Mouse (Mus musculus) retina, postnatal 7 days (tissue): ENCODE data around the gene Als2cl.

ENCODE experiments used
- DNase-seq: peaks from one replicate; pipeline ENCODE4 v3.0.0-alpha.2; 2012; ENCODE audit warnings: low read depth, low spot score

The Als2cl gene

DNA sequence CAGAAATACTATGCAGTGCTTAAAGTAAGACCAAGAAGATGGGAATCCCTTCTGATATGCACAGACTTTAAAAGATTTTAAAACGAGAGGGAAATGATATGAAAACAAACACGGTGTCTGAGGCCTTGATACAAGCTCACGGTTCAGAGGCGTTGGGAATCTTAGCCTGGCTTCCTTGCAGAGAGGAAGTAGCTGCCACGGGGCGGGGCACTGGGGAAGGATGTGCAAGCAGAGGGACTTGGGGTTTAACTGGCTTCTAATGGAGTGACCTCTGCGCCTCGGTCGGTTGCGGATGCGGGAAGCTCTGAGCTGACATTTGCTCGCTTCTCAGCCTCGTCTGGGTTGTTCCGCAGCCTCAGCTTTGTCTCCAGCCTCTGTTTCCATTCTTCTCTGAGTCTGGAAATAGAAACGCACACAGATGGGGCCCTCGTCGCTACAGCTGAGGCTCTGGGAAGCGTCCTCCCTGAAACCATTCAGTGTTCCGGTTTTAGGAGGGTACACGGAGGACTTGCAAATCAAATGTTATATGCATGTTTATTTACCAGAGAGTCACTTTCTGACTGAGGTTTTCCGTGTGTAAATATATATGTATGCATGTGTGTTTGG is 35.1 kb downstream of the Als2cl start:
- no peak for DNase-seq

DNA sequence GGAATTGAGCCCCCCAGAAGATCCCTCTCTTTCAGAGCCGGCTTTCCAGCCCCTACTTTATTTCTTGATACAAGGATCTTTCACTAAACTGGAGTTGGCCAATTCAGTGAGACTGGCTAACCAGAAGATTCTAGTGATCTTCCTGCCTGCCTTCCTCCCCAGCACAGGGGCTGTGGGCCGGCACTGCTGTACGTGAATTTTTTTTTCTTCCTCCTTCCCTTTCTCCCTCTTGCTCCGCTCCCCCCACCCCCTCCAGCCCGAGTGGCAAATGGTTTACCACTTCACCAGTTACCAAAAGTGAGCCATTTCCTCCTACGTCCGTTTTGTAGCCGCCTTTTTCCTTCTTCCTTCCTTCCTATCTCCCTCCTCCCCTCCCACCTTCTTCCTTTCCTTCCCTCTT is 35.8 kb downstream of the Als2cl start:
- no peak for DNase-seq

GRCm38 (mm10) chr9:110916786-110917185 is 37.1 kb downstream of the Als2cl start, which contains the start of gene Fam240a:
TSS of gene Fam240a (minus strand) at chr9:110916861.
- no peak for DNase-seq

- DNase-seq, result no peak
Measured at GRCm38 (mm10) chr9:110920665-110921419, 41.2 kb downstream of the Als2cl start.

GRCm38 (mm10) chr9:110922759-110923158 is 43.1 kb downstream of the Als2cl start:
- DNase-seq, result peak; percentile 49

DNA sequence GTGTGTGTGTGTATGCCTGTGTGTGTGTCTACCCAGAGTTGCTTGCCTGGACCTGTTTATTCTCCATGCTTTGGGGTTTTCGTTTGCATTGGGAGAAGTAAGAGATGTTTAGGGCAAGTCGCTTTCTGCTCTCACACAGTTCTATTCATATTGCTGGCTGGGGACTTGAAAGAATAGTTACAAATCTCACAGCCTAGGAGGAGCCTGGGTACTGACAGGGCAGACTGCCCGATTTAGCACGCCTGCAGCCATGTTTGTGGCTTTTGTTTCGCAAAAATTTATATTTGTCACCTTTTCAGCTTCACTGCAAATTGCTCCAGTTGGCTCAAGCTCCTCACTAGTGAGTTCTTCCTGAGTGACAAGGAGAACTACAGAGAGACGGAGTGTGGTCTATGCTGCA is 51.9 kb downstream of the Als2cl start:
- no peak for DNase-seq

DNA sequence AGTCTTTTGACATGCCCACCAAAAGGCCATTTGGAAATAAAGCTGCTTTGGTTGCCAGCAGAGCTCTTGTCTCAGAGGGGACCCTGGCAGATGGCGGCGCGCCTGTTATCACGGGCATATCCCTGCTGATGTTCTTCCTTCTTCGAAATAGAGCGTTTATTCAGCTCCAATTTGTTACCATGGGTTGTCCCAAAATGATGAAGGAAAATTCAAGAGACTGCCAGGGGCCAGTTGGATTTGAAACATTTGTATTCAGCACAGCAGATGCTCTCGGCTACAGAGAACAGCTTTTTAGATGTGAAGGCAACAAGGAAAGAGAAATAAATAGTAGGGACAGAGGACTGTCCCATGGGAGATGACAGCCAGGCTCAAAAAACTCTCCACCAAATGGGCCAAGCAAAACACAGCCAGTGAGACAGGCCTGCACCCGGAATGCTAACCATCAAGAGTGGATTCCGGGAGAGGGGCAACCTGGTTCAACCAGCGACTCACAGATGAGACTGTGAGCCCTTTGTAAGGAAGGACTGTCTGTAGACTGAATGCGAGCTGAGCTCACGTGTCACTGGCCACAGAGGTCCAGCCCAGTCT is 54.3 kb downstream of the Als2cl start:
- no peak for DNase-seq

DNA sequence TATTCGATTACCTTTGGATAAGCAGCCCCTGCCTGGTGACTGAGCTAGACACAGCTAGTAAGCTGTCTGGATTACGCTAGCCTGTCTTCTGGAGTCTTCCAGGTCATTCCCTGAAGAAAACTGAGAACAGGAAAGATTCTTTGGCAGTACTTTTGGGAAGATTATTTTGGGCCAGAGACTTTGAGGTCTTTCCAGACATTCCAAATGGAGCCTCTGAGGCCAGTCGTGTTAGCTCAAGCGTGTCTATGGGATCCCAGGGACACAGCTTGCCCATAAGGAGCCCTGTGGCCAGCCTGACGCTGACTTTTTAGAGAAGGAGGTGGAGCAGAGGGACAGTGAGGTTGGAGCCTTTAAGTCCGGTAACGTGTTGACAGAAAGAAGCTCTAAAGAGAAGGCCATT is 56.3 kb downstream of the Als2cl start:
- no peak for DNase-seq

GRCm38 (mm10) chr9:110937506-110938490 is 58.1 kb downstream of the Als2cl start:
- DNase-seq, result no peak

DNA sequence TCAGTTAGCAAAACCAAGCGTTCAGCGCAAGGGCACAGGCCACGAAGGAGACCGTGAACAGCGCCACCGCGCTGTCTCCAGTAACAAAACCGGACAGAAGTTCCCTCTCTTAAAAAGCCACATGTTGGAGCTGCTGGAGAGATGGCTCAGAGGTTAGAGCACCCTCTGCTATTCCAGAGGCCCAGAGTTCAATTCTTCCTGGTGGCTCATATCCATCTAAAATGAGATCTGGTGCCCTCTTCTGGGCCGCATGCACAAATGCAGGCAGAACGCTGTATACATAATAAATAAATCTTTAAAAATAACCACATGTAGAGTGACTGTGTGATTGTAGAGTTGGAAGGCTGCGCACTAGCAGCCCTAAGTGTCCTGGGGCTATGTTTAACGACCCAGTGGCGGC is 64.6 kb downstream of the Als2cl start:
- no peak for DNase-seq

DNA sequence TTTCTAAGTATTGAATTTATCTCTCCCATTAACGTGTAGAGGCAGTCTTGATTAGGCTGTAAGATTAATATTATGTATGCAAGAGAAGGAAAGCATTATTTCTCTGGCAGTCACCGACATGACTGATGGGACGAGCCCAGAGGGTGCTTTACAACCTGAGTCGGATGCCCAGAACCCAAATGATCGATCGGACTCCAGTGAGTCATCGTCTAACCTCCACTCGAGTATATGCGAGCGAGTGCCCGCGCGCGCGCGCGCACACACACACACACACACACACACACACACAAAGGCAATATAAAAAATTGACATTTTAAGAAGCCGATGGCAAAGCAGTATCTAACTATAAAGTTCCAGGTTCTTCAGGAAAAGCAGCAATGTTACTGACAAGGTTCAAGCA is 65.7 kb downstream of the Als2cl start:
- DNase-seq, result no peak

DNA sequence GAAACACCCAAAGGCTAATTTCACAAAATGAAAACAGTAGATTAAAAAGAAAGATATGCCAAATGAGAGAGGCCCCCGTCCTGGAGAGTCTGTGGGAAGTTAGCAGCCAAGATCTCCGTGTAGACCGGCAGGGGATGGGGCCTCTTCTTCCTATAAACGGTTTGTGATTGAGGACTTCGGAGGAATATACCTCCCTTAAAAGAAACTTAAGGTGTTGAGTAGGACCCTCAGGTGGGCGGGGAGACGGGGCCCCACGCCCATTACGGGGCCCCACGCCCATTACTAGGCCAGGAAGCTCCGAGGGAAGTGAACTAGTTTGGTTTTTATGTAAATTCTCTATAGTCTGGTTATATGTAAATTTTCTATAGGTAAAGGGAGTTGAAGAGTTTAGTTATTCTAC is 66.3 kb downstream of the Als2cl start, which contains the start of gene Tdgf1:
Tdgf1 (minus strand) TSS at position 233 of the 400 bp plus-strand sequence.
- DNase-seq, result no peak

DNA sequence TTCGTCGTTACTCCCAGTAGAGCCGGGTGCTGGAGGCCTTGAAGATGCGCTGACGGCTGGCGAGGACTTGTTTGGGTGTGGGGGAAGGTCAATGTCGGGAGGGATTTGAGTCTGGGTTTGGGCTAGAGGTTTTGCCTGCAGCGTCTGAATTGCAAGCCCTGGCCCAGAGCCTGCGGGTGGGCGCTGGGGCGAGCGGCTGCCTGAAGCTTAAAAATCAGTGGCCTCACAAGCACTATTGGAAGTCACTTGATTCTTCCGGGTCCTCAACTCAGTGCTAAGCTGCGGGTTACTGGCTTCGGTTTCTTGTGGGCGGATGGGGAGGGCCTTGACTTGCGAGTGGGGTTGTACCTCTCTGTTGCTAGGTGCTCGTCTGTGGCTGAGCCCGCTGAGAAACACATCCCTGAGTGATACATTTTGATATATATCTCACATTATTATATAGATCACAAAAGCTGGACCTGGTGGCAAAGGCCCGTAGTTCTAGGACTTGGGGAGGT is 66.9 kb downstream of the Als2cl start:
- DNase-seq, result no peak

GRCm38 (mm10) chr9:110947261-110947661 is 67.6 kb downstream of the Als2cl start:
- no peak for DNase-seq

DNA sequence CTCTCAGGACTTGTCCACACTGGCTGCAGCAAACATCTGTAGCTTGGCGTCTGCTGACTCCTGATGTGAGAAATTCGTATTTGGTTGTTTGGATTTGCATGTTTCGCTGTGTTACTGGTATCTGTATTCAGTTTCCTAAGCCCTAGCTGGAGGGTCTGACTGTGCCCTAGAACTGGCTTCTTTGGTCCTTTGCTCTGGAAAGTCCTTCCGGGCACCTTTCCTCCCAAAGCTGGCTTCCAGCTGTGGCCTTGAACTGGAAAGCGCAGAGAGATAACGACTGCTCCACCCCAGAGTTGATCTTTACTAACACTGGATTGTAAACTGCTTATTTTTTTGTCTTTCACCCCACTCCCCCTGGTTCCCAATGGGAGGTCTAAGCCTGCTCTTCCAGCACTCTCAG is 68.2 kb downstream of the Als2cl start:
- DNase-seq, result no peak

GRCm38 (mm10) chr9:110948813-110949310 is 69.2 kb downstream of the Als2cl start:
- DNase-seq, result no peak

DNA sequence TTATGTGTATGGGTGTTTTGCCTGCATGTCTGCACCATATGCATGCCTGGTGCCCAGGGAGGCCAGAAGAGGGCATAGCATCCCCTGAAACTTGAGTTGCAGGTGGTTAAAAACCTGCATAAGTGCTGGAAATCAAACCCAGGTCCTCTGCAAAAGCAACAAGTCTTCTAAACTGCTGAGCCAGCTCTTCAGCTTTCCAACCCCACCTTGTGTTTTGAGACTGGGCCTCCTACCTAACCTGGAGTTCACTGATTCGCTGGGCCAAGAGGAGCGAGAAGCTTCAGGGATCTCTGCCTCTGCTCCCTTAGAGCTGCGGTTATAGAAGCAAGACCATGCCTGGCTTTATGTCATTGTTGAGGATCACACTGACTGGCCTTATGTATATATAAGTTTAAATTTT is 70.4 kb downstream of the Als2cl start:
- no peak for DNase-seq
